Mouse (Mus musculus) left cerebral cortex, postnatal 4 days (tissue): ENCODE data around the gene Emg1. TPM values are rescaled to one million over a fixed set of nuclear protein-coding genes. Genes with fewer than 3 reads are reported as not detected.

Experiments used
- microRNA-seq: library from miRNA; unstranded; fragments of <30 nt; microRNA quantifications from one replicate; pipeline ENCODE4 v1.2.0, GENCODE M21; 2022
- total RNA-seq, 2 experiments: library from RNA; stranded (reverse); gene quantifications; 2 replicates each; pipeline ENCODE4 v1.2.3; 2021

The Emg1 gene
- total RNA-seq, 2 experiments from 2014 or later, result 56.7 to 56.9 TPM

Small RNA genes lying within 50 kb of the gene (microRNA-seq; reads per million reads assigned to microRNA genes)
- gene Mir141, result 30.1 reads per million, percentile 40 among the genes with 10 or more reads in this experiment
- gene Mir200c, result 594 reads per million, percentile 71 among the genes with 10 or more reads in this experiment

Other genes starting within 250 kb of the Emg1 start
- gene Clstn3, start 247.4 kb downstream of the Emg1 start, total RNA-seq, result 100 to 1,000 TPM; 173 to 211 TPM
- gene C1rl, start 219.1 kb downstream of the Emg1 start, total RNA-seq, result under 1 TPM; 0.18 to 0.20 TPM
- gene C1ra, start 199.8 kb downstream of the Emg1 start, total RNA-seq, result under 1 TPM; 0.38 to 0.62 TPM
- gene C1s1, start 169.8 kb downstream of the Emg1 start, total RNA-seq, result 1 to 10 TPM in 1 of 2 experiments, under 1 TPM in 1; 0.28 to 1.1 TPM
- gene C1rb, start 141.9 kb downstream of the Emg1 start, total RNA-seq, result not detected
- gene C1s2, start 76.1 kb downstream of the Emg1 start, total RNA-seq, result 1 to 10 TPM in 1 of 2 experiments, under 1 TPM in 1; 0.28 to 1.0 TPM
- 10 to 100 TPM; 36.9 to 39.8 TPM for gene Lpcat3, start 49.2 kb downstream of the Emg1 start, total RNA-seq
- gene Phb2, start 158 bp upstream of the Emg1 start, total RNA-seq, result 100 to 1,000 TPM; 169 to 170 TPM
- gene Ptpn6, start 26.5 kb upstream of the Emg1 start, total RNA-seq, result 1 to 10 TPM; 3.3 to 9.2 TPM
- gene Grcc10, start 29.2 kb upstream of the Emg1 start, total RNA-seq, result 100 to 1,000 TPM; 334 to 350 TPM
- gene Gm45234, start 43.8 kb upstream of the Emg1 start, total RNA-seq, result not detected
- 100 to 1,000 TPM; 174 to 180 TPM for gene Atn1, start 44.3 kb upstream of the Emg1 start, total RNA-seq
- gene Eno2, start 57.5 kb upstream of the Emg1 start, total RNA-seq, result 100 to 1,000 TPM; 190 to 217 TPM
- 1 to 10 TPM; 2.1 to 4.3 TPM for gene Lrrc23, start 67.5 kb upstream of the Emg1 start, total RNA-seq
- 1 to 10 TPM; 4.1 TPM for gene Spsb2, start 96.5 kb upstream of the Emg1 start, total RNA-seq
- gene Tpi1, start 102.1 kb upstream of the Emg1 start, total RNA-seq, result 100 to 1,000 TPM; 275 to 296 TPM
- 100 to 1,000 TPM; 192 to 202 TPM for gene Usp5, start 117.3 kb upstream of the Emg1 start, total RNA-seq
- 10 to 100 TPM in 1 of 2 experiments, 1 to 10 TPM in 1; 6.9 to 10.8 TPM for gene Cdca3, start 117.4 kb upstream of the Emg1 start, total RNA-seq
- gene Gnb3, start 128.1 kb upstream of the Emg1 start, total RNA-seq, result under 1 TPM; 0.32 to 0.46 TPM
- gene P3h3, start 145.6 kb upstream of the Emg1 start, total RNA-seq, result 10 to 100 TPM; 55.9 to 56.1 TPM
- 100 to 1,000 TPM; 145 to 164 TPM for gene Gpr162, start 151.8 kb upstream of the Emg1 start, total RNA-seq
- 1 to 10 TPM in 1 of 2 experiments, under 1 TPM in 1; 0.52 to 1.2 TPM for gene Cd4, start 176.0 kb upstream of the Emg1 start, total RNA-seq
- gene Lag3, start 199.5 kb upstream of the Emg1 start, total RNA-seq, result 1 to 10 TPM; 1.7 to 2.3 TPM
- 1,000 to 10,000 TPM; 1,603 to 1,633 TPM for gene Ptms, start 207.9 kb upstream of the Emg1 start, total RNA-seq
- gene Mlf2, start 219.2 kb upstream of the Emg1 start, total RNA-seq, result 100 to 1,000 TPM; 467 to 469 TPM